Mouse (Mus musculus): ENCODE results near the gene 4930518I15Rik. TPM values are rescaled to one million over a fixed set of nuclear protein-coding genes. Genes with fewer than 3 reads are reported as not detected.

Gene 4930518I15Rik
- polyA plus RNA-seq, 1 experiment from 2014 or later = 8.1 TPM

GRCm38 (mm10) chr2:156850505-156850904 lies 7.2 kb downstream of the 4930518I15Rik start:
- 89% methylated on average over 5 of the region's 5 CpGs for WGBS
- H3K27me3 ChIP-seq (ENCODE audit: insufficient read depth, poor library complexity, severe bottlenecking) = no peaks in the 10 kb centered on the region
- no peak overlapping the region for H3K27ac ChIP-seq
- H3K4me3 ChIP-seq = no peak overlapping the region
- H3K36me3 ChIP-seq = peaks cover 95% of the 10 kb centered on the region
- DNase-seq (ENCODE audit: low spot score) = no peak
- no peaks in the 10 kb centered on the region for H3K9me3 ChIP-seq
- H3K4me1 ChIP-seq (replicated peaks) = peaks cover 4% of the 10 kb centered on the region

- H3K27ac ChIP-seq = no peak overlapping the region
- no peaks in the 10 kb centered on the region for H3K27me3 ChIP-seq (ENCODE audit: insufficient read depth, poor library complexity, severe bottlenecking)
- peaks cover 23% of the 10 kb centered on the region for H3K4me1 ChIP-seq (replicated peaks)
- no peak overlapping the region for H3K4me3 ChIP-seq
- H3K9me3 ChIP-seq = no peaks in the 10 kb centered on the region
- no peak for DNase-seq (ENCODE audit: low spot score)
- WGBS = 92% methylated on average over 6 of the region's 6 CpGs
- peaks cover 96% of the 10 kb centered on the region for H3K36me3 ChIP-seq
Measured at GRCm38 (mm10) chr2:156848526-156849182, 9.1 kb downstream of the 4930518I15Rik start.

GRCm38 (mm10) chr2:156847653-156848052 lies 10.1 kb downstream of the 4930518I15Rik start:
- no peaks in the 10 kb centered on the region for H3K9me3 ChIP-seq
- 76% methylated on average over 6 of the region's 6 CpGs for WGBS
- DNase-seq (ENCODE audit: low spot score) = no peak
- H3K27ac ChIP-seq = no peak overlapping the region
- H3K27me3 ChIP-seq (ENCODE audit: insufficient read depth, poor library complexity, severe bottlenecking) = no peaks in the 10 kb centered on the region
- peaks cover 91% of the 10 kb centered on the region for H3K36me3 ChIP-seq
- no peak overlapping the region for H3K4me3 ChIP-seq
- H3K4me1 ChIP-seq (replicated peaks) = peaks cover 33% of the 10 kb centered on the region

GRCm38 (mm10) chr2:156844715-156845114 lies 13.0 kb downstream of the 4930518I15Rik start:
- H3K9me3 ChIP-seq = no peaks in the 10 kb centered on the region
- peak overlapping the region; percentile 68 for H3K27ac ChIP-seq
- H3K4me1 ChIP-seq (replicated peaks) = peaks cover 51% of the 10 kb centered on the region
- peak; percentile 21 for DNase-seq (ENCODE audit: low spot score)
- 46% methylated on average over 10 of the region's 10 CpGs for WGBS
- H3K36me3 ChIP-seq = peaks cover 62% of the 10 kb centered on the region
- no peaks in the 10 kb centered on the region for H3K27me3 ChIP-seq (ENCODE audit: insufficient read depth, poor library complexity, severe bottlenecking)
- peak overlapping the region; percentile 16 for H3K4me3 ChIP-seq

GRCm38 (mm10) chr2:156843331-156843730 lies 14.4 kb downstream of the 4930518I15Rik start:
- Histone ChIP-seq H3K4me1 (replicated peaks) (peaks cover 63% of the 10 kb centered on the region), H3K27me3 (ENCODE audit: insufficient read depth, poor library complexity, severe bottlenecking) (no peaks in the 10 kb centered on the region), H3K36me3 (peaks cover 48% of the 10 kb centered on the region), H3K9me3 (no peaks in the 10 kb centered on the region), H3K27ac (no peak overlapping the region), H3K4me3 (peak overlapping the region; percentile 20)
- DNase-seq (ENCODE audit: low spot score) = no peak
- WGBS = 87% methylated on average over 10 of the region's 10 CpGs

- H3K27me3 ChIP-seq (ENCODE audit: insufficient read depth, poor library complexity, severe bottlenecking) = no peaks in the 10 kb centered on the region
- H3K4me1 ChIP-seq (replicated peaks) = peaks cover 66% of the 10 kb centered on the region
- peaks cover 43% of the 10 kb centered on the region for H3K36me3 ChIP-seq
- 12% methylated on average over 11 of the region's 11 CpGs for WGBS
- DNase-seq (ENCODE audit: low spot score) = peak; percentile 27
- H3K27ac ChIP-seq = peak overlapping the region; percentile 98
- H3K9me3 ChIP-seq = no peaks in the 10 kb centered on the region
- H3K4me3 ChIP-seq = peak overlapping the region; percentile 96
Measured at GRCm38 (mm10) chr2:156842711-156843110, 15.0 kb downstream of the 4930518I15Rik start.

- Histone ChIP-seq H3K4me3 (peak overlapping the region; percentile 96), H3K4me1 (replicated peaks) (peaks cover 66% of the 10 kb centered on the region)
- 3% methylated on average over 20 of the region's 20 CpGs for WGBS
Measured at GRCm38 (mm10) chr2:156841841-156842706, 15.7 kb downstream of the 4930518I15Rik start.

GRCm38 (mm10) chr2:156841028-156841840 lies 16.5 kb downstream of the 4930518I15Rik start:
- DNase-seq (ENCODE audit: low spot score) = peak; percentile 75
- Histone ChIP-seq H3K27ac (peak overlapping the region; percentile 98), H3K4me3 (peak overlapping the region; percentile 96), H3K9me3 (no peaks in the 10 kb centered on the region), H3K36me3 (peaks cover 43% of the 10 kb centered on the region), H3K4me1 (replicated peaks) (peaks cover 66% of the 10 kb centered on the region), H3K27me3 (ENCODE audit: insufficient read depth, poor library complexity, severe bottlenecking) (no peaks in the 10 kb centered on the region)
- WGBS = under 1% methylated on average over 42 of the region's 42 CpGs

More at GRCm38 (mm10) chr2:156841841-156842706, 15.7 kb downstream of the 4930518I15Rik start:
- Histone ChIP-seq H3K27ac (peak overlapping the region; percentile 98), H3K36me3 (peaks cover 43% of the 10 kb centered on the region), H3K9me3 (no peaks in the 10 kb centered on the region), H3K27me3 (ENCODE audit: insufficient read depth, poor library complexity, severe bottlenecking) (no peaks in the 10 kb centered on the region)
- DNase-seq (ENCODE audit: low spot score) = peak; percentile 57

- under 1% methylated on average over 78 of the region's 79 CpGs for WGBS
- H3K4me1 ChIP-seq (replicated peaks) = peaks cover 62% of the 10 kb centered on the region
- H3K27ac ChIP-seq = peak overlapping the region; percentile 98
Measured at GRCm38 (mm10) chr2:156840301-156841027, 17.3 kb downstream of the 4930518I15Rik start.

GRCm38 (mm10) chr2:156839319-156840191 lies 18.2 kb downstream of the 4930518I15Rik start, which contains the start of gene Tgif2:
TSS of gene Tgif2 (plus strand) at chr2:156840007.
- WGBS = 1% methylated on average over 61 of the region's 61 CpGs
- Histone ChIP-seq H3K9me3 (no peaks in the 10 kb centered on the region), H3K27me3 (ENCODE audit: insufficient read depth, poor library complexity, severe bottlenecking) (no peaks in the 10 kb centered on the region), H3K4me1 (replicated peaks) (peaks cover 52% of the 10 kb centered on the region), H3K27ac (peak within 1 kb of the TSS; percentile 98), H3K36me3 (peaks cover 43% of the 10 kb centered on the region), H3K4me3 (peak within 1 kb of the TSS; percentile 96)
- peak; percentile 96 for DNase-seq (ENCODE audit: low spot score)

More at GRCm38 (mm10) chr2:156840301-156841027, 17.3 kb downstream of the 4930518I15Rik start:
- H3K4me3 ChIP-seq = peak overlapping the region; percentile 96
- no peaks in the 10 kb centered on the region for H3K9me3 ChIP-seq
- peak; percentile 78 for DNase-seq (ENCODE audit: low spot score)
- no peaks in the 10 kb centered on the region for H3K27me3 ChIP-seq (ENCODE audit: insufficient read depth, poor library complexity, severe bottlenecking)
- peaks cover 43% of the 10 kb centered on the region for H3K36me3 ChIP-seq

GRCm38 (mm10) chr2:156838839-156839238 lies 18.9 kb downstream of the 4930518I15Rik start:
- peaks cover 45% of the 10 kb centered on the region for H3K4me1 ChIP-seq (replicated peaks)
- peak overlapping the region; percentile 96 for H3K4me3 ChIP-seq
- WGBS = 66% methylated on average over 6 of the region's 6 CpGs
- peaks cover 44% of the 10 kb centered on the region for H3K36me3 ChIP-seq
- no peaks in the 10 kb centered on the region for H3K9me3 ChIP-seq
- peak overlapping the region; percentile 98 for H3K27ac ChIP-seq
- H3K27me3 ChIP-seq (ENCODE audit: insufficient read depth, poor library complexity, severe bottlenecking) = no peaks in the 10 kb centered on the region
- no peak for DNase-seq (ENCODE audit: low spot score)

All from hindbrain, embryonic 10.5 days (tissue).